Mouse (Mus musculus): ENCODE measurements at regions not wholly inside any gene's neighbourhood (a gene's known extent, or its start where the extent isn't known, plus 50 kb on each side); places are given as distances from the start of the nearest gene placed in this dataset.

DNA sequence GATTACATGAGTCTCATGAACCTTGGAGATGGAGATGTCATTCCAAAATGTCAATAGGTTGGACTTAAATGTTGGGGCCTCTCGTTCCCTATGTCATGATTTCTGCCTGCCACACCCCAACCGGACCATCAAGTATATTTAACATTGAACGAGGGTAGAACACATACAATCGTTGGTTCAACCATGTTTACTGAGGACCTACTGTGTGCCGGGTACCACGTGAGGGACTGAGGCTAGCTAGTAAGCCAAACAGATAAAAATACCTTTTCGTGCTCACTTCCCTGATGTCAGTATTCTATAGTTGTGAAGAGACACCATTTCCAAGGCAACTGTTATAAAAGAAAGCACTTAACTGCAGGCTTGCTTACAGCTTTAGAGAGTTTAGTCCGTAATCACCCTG is 70.6 kb upstream of the Tnrc6c start:
- Histone ChIP-seq H3K27ac (ENCODE audit: low read length) (no peak overlapping the region), H3K4me3 (replicated peaks; ENCODE audit: low read length) (no peak overlapping the region), H3K4me2 (ENCODE audit: low read length) (no peak overlapping the region), H3K4me1 (replicated peaks; ENCODE audit: control insufficient read depth, insufficient read depth, low read length) (peaks cover 17% of the 10 kb centered on the region), H3K36me3 (ENCODE audit: control insufficient read depth, insufficient read depth) (no peaks in the 10 kb centered on the region), H3K27me3 (replicated peaks; ENCODE audit: control insufficient read depth, insufficient read depth, low read length) (no peaks in the 10 kb centered on the region), H3K9ac (replicated peaks; ENCODE audit: low read depth, low read length) (no peak overlapping the region), H3K9me3 (ENCODE audit: control insufficient read depth, low read length) (no peaks in the 10 kb centered on the region)
- WGBS = 94% methylated on average over 8 of the region's 8 CpGs
- ATAC-seq = no peak

GRCm38 (mm10) chr11:117585556-117585955 is 68.5 kb upstream of the Tnrc6c start:
- 87% methylated on average over 5 of the region's 5 CpGs for WGBS
- H3K4me2 ChIP-seq (ENCODE audit: low read length) = no peak overlapping the region
- H3K4me1 ChIP-seq (replicated peaks; ENCODE audit: control insufficient read depth, insufficient read depth, low read length) = peaks cover 22% of the 10 kb centered on the region
- H3K27me3 ChIP-seq (replicated peaks; ENCODE audit: control insufficient read depth, insufficient read depth, low read length) = no peaks in the 10 kb centered on the region
- no peak for ATAC-seq
- H3K27ac ChIP-seq (ENCODE audit: low read length) = no peak overlapping the region
- H3K9ac ChIP-seq (replicated peaks; ENCODE audit: low read depth, low read length) = no peak overlapping the region
- no peaks in the 10 kb centered on the region for H3K36me3 ChIP-seq (ENCODE audit: control insufficient read depth, insufficient read depth)
- no peak overlapping the region for H3K4me3 ChIP-seq (replicated peaks; ENCODE audit: low read length)
- H3K9me3 ChIP-seq (ENCODE audit: control insufficient read depth, low read length) = no peaks in the 10 kb centered on the region

- Histone ChIP-seq H3K4me2 (ENCODE audit: low read length) (no peak overlapping the region), H3K4me3 (replicated peaks; ENCODE audit: low read length) (no peak overlapping the region), H3K9ac (replicated peaks; ENCODE audit: low read depth, low read length) (no peak overlapping the region), H3K4me1 (replicated peaks; ENCODE audit: control insufficient read depth, insufficient read depth, low read length) (peaks cover 22% of the 10 kb centered on the region), H3K36me3 (ENCODE audit: control insufficient read depth, insufficient read depth) (no peaks in the 10 kb centered on the region), H3K27ac (ENCODE audit: low read length) (no peak overlapping the region; the same call in 1 of the 2 replicates), H3K27me3 (replicated peaks; ENCODE audit: control insufficient read depth, insufficient read depth, low read length) (no peaks in the 10 kb centered on the region), H3K9me3 (ENCODE audit: control insufficient read depth, low read length) (no peaks in the 10 kb centered on the region)
- no peak for ATAC-seq
- WGBS = 22% methylated on average over 4 of the region's 4 CpGs
Observed at GRCm38 (mm10) chr11:117586063-117586462, 68.0 kb upstream of the Tnrc6c start.

GRCm38 (mm10) chr11:117586857-117587425 is 67.1 kb upstream of the Tnrc6c start:
- peak; percentile 93 for ATAC-seq
- Histone ChIP-seq H3K4me3 (replicated peaks; ENCODE audit: low read length) (no peak overlapping the region), H3K9ac (replicated peaks; ENCODE audit: low read depth, low read length) (no peak overlapping the region), H3K27me3 (replicated peaks; ENCODE audit: control insufficient read depth, insufficient read depth, low read length) (no peaks in the 10 kb centered on the region), H3K27ac (ENCODE audit: low read length) (peak overlapping the region; percentile 81), H3K36me3 (ENCODE audit: control insufficient read depth, insufficient read depth) (no peaks in the 10 kb centered on the region), H3K4me1 (replicated peaks; ENCODE audit: control insufficient read depth, insufficient read depth, low read length) (peaks cover 22% of the 10 kb centered on the region), H3K9me3 (ENCODE audit: control insufficient read depth, low read length) (no peaks in the 10 kb centered on the region), H3K4me2 (ENCODE audit: low read length) (no peak overlapping the region)
- 47% methylated on average over 7 of the region's 7 CpGs for WGBS

DNA sequence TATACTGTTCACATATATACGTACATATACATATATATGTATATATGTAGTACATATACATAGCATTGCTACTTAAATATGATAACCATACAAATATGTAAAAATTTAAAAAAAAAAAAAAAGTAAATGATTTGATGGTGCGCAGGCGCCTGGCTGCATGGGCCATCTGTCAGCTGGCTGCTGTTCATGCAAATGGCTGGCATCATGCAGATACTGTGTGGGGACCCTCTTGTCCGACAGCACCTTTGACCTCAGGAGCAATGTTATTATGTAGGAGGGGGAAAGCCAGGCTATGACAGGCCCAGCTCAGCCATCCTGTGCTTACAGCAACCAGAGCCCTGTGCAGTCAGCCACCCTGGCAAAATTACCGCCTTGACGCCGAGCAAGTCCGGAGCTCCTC is 65.1 kb upstream of the Tnrc6c start:
- H3K9ac ChIP-seq (replicated peaks; ENCODE audit: low read depth, low read length) = no peak overlapping the region
- H3K4me1 ChIP-seq (replicated peaks; ENCODE audit: control insufficient read depth, insufficient read depth, low read length) = peaks cover 24% of the 10 kb centered on the region
- no peaks in the 10 kb centered on the region for H3K27me3 ChIP-seq (replicated peaks; ENCODE audit: control insufficient read depth, insufficient read depth, low read length)
- no peaks in the 10 kb centered on the region for H3K36me3 ChIP-seq (ENCODE audit: control insufficient read depth, insufficient read depth)
- WGBS = 72% methylated on average over 8 of the region's 8 CpGs
- no peak for ATAC-seq
- 0 out of 2 replicates have a peak overlapping the region, but pooled peaks have one; percentile 2 for H3K27ac ChIP-seq (ENCODE audit: low read length)
- no peak overlapping the region for H3K4me2 ChIP-seq (ENCODE audit: low read length)
- no peaks in the 10 kb centered on the region for H3K9me3 ChIP-seq (ENCODE audit: control insufficient read depth, low read length)
- H3K4me3 ChIP-seq (replicated peaks; ENCODE audit: low read length) = no peak overlapping the region

- 0 out of 2 replicates have a peak overlapping the region, but pooled peaks have one; percentile 2 for H3K27ac ChIP-seq (ENCODE audit: low read length)
- H3K9me3 ChIP-seq (ENCODE audit: control insufficient read depth, low read length) = no peaks in the 10 kb centered on the region
- H3K9ac ChIP-seq (replicated peaks; ENCODE audit: low read depth, low read length) = no peak overlapping the region
- ATAC-seq = no peak
- H3K36me3 ChIP-seq (ENCODE audit: control insufficient read depth, insufficient read depth) = no peaks in the 10 kb centered on the region
- peaks cover 24% of the 10 kb centered on the region for H3K4me1 ChIP-seq (replicated peaks; ENCODE audit: control insufficient read depth, insufficient read depth, low read length)
- no peak overlapping the region for H3K4me2 ChIP-seq (ENCODE audit: low read length)
- no peaks in the 10 kb centered on the region for H3K27me3 ChIP-seq (replicated peaks; ENCODE audit: control insufficient read depth, insufficient read depth, low read length)
- no peak overlapping the region for H3K4me3 ChIP-seq (replicated peaks; ENCODE audit: low read length)
- 91% methylated on average over 14 of the region's 14 CpGs for WGBS
Observed at GRCm38 (mm10) chr11:117589422-117589821, 64.7 kb upstream of the Tnrc6c start.

- Histone ChIP-seq H3K4me1 (replicated peaks; ENCODE audit: control insufficient read depth, insufficient read depth, low read length) (peaks cover 22% of the 10 kb centered on the region), H3K9ac (replicated peaks; ENCODE audit: low read depth, low read length) (no peak overlapping the region), H3K27ac (ENCODE audit: low read length) (no peak overlapping the region), H3K36me3 (ENCODE audit: control insufficient read depth, insufficient read depth) (no peaks in the 10 kb centered on the region), H3K4me2 (ENCODE audit: low read length) (no peak overlapping the region), H3K9me3 (ENCODE audit: control insufficient read depth, low read length) (no peaks in the 10 kb centered on the region), H3K4me3 (replicated peaks; ENCODE audit: low read length) (no peak overlapping the region), H3K27me3 (replicated peaks; ENCODE audit: control insufficient read depth, insufficient read depth, low read length) (no peaks in the 10 kb centered on the region)
- 46% methylated on average over 3 of the region's 3 CpGs for WGBS
- no peak for ATAC-seq
Observed at GRCm38 (mm10) chr11:117592570-117592969, 61.5 kb upstream of the Tnrc6c start.

DNA sequence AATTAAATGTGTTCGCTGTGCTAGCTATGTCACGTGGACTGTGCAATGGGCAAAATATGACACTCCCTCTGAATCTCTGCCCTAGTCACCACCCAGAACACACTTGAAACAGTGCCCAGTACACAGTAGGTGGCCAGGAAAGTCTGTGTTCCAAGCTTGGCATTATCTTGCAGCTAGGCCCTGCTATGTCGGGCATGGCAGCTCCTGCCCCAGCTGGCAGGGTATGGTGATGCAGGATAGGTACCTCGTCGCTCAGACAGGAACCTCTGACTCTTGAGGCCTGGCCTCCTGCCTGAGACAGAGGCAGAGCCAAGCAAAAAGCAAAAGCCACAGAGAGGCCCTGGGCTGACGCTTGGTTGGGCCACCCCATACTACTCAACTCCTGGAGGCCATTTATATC is 57.9 kb upstream of the Tnrc6c start:
- ATAC-seq = no peak
- Histone ChIP-seq H3K36me3 (ENCODE audit: control insufficient read depth, insufficient read depth) (no peaks in the 10 kb centered on the region), H3K27me3 (replicated peaks; ENCODE audit: control insufficient read depth, insufficient read depth, low read length) (no peaks in the 10 kb centered on the region), H3K27ac (ENCODE audit: low read length) (no peak overlapping the region), H3K4me2 (ENCODE audit: low read length) (no peak overlapping the region), H3K4me3 (replicated peaks; ENCODE audit: low read length) (no peak overlapping the region), H3K9me3 (ENCODE audit: control insufficient read depth, low read length) (no peaks in the 10 kb centered on the region), H3K4me1 (replicated peaks; ENCODE audit: control insufficient read depth, insufficient read depth, low read length) (peaks cover 43% of the 10 kb centered on the region), H3K9ac (replicated peaks; ENCODE audit: low read depth, low read length) (0 out of 2 replicates have a peak overlapping the region, but pooled peaks have one; percentile 5)
- 47% methylated on average over 6 of the region's 6 CpGs for WGBS

GRCm38 (mm10) chr11:117597754-117598153 is 56.3 kb upstream of the Tnrc6c start:
- H3K4me1 ChIP-seq (replicated peaks; ENCODE audit: control insufficient read depth, insufficient read depth, low read length) = peaks cover 43% of the 10 kb centered on the region

DNA sequence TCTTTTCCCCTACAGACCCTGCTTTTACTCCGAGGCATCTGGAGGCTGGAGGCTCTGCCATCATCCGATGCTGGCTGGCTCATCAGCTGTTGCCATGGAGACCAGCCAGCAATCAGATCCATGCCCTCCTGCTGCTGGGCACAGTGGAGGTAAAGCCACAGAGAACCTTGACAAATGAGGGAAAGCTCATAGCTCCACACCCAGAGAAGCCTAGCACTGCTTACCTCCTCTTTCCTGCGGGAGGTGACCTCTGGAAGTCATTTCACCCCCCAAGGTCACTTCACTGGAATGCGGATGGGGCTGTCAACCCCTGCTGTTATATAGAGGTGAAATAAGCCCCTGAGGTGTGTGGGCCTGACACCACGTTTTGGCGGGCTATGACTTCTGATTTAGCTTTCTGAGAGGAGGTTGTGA is 55.9 kb upstream of the Tnrc6c start:
- peak; percentile 82 for ATAC-seq
- 0% methylated on average over 6 of the region's 6 CpGs for WGBS
- no peaks in the 10 kb centered on the region for H3K27me3 ChIP-seq (replicated peaks; ENCODE audit: control insufficient read depth, insufficient read depth, low read length)
- peaks cover 41% of the 10 kb centered on the region for H3K4me1 ChIP-seq (replicated peaks; ENCODE audit: control insufficient read depth, insufficient read depth, low read length)
- no peaks in the 10 kb centered on the region for H3K36me3 ChIP-seq (ENCODE audit: control insufficient read depth, insufficient read depth)
- peak overlapping the region; percentile 37 for H3K27ac ChIP-seq (ENCODE audit: low read length)
- H3K9ac ChIP-seq (replicated peaks; ENCODE audit: low read depth, low read length) = no peak overlapping the region
- H3K9me3 ChIP-seq (ENCODE audit: control insufficient read depth, low read length) = no peaks in the 10 kb centered on the region
- no peak overlapping the region for H3K4me3 ChIP-seq (replicated peaks; ENCODE audit: low read length)
- H3K4me2 ChIP-seq (ENCODE audit: low read length) = peak overlapping the region; percentile 20

More at GRCm38 (mm10) chr11:117597754-117598153, 56.3 kb upstream of the Tnrc6c start:
- Histone ChIP-seq H3K27ac (ENCODE audit: low read length) (peak overlapping the region; percentile 37), H3K36me3 (ENCODE audit: control insufficient read depth, insufficient read depth) (no peaks in the 10 kb centered on the region), H3K9me3 (ENCODE audit: control insufficient read depth, low read length) (no peaks in the 10 kb centered on the region), H3K4me3 (replicated peaks; ENCODE audit: low read length) (no peak overlapping the region), H3K27me3 (replicated peaks; ENCODE audit: control insufficient read depth, insufficient read depth, low read length) (no peaks in the 10 kb centered on the region), H3K4me2 (ENCODE audit: low read length) (peak overlapping the region; percentile 20), H3K9ac (replicated peaks; ENCODE audit: low read depth, low read length) (no peak overlapping the region)
- no peak; the same call in 1 of the 2 replicates for ATAC-seq
- 24% methylated on average over 5 of the region's 5 CpGs for WGBS

Data from forebrain, embryonic 16.5 days (tissue).